Mouse (Mus musculus) lung, postnatal 0 days (tissue): Measurements from ENCODE around the gene Dip2b.

Source experiments
- CTCF ChIP-seq: IDR thresholded peaks from 2 replicates; pipeline ENCODE4 v1.5.1; 2016; ENCODE audit warnings: antibody characterized with exemption, mild to moderate bottlenecking
- EP300 ChIP-seq: IDR thresholded peaks from 2 replicates; pipeline ENCODE4 v1.6.1; 2016; ENCODE audit warnings: antibody characterized with exemption, mild to moderate bottlenecking, control low read depth

DNA sequence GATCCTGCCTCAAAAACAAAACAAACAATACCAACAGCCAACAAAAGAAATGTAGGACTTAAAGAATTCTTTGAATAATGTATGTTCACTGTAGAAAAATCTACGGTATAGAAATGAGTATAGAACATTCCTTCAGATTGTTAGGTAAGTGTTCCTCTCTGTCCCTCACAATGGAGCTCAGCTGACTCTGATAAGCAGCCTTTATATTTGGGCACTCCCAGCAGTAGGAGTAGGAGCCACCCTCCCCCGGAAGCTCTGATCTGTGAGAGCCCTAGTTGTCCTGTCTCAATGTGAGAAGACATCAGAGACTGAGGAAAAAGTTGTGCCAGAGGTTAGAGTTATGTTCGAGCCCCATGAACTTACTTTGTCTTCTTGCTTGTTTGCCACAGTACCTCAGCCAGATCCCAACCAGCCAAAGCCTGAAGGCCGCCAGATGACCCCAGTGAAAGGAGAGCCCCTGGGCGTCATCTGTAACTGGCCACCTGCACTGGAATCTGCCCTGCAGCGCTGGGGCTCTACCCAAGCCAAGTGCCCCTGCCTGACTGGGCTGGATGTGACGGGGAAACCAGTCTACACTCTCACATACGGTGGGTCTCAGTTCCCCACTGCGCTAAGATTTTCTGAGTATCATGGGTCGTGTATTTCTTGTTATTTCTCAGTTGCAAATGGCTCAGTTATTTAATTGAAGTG is 118.5 kb downstream of the Dip2b start:
- TF ChIP-seq CTCF (no peak), EP300 (no peak)
